Mouse (Mus musculus) stomach, embryonic 15.5 days (tissue): Measurements from ENCODE around the gene Spint1. TPM values are rescaled to one million over a fixed set of nuclear protein-coding genes. Genes with fewer than 3 reads are reported as not detected.

ENCODE experiments used
- ATAC-seq: fragments of 200-750 bp; cut with Nextera tagmentation; 2 replicates; pipeline ENCODE4 v1.8.0; 2017; ENCODE audit warnings: low read depth, moderate number of reproducible peaks, moderate TSS enrichment; ENCODE audit not compliant: insufficient read depth, low FRiP score
- H3K27ac ChIP-seq: fragments of 300-500 bp; sonication (generic); 2 replicates; pipeline ENCODE4 v1.5.1; 2015; ENCODE audit warnings: mild to moderate bottlenecking, inconsistent platforms
- H3K27me3 ChIP-seq: fragments of 300-500 bp; sonication (generic); replicated peaks from 2 replicates; pipeline ENCODE4 v1.6.1; 2015; ENCODE audit warnings: inconsistent platforms
- H3K36me3 ChIP-seq: fragments of 300-500 bp; sonication (generic); 2 replicates; pipeline ENCODE4 v1.6.1; 2015; ENCODE audit warnings: inconsistent platforms
- H3K4me1 ChIP-seq: fragments of 300-500 bp; sonication (generic); 2 replicates; pipeline ENCODE4 v1.6.1; 2015; ENCODE audit warnings: inconsistent platforms
- H3K4me2 ChIP-seq: fragments of 300-500 bp; sonication (generic); 2 replicates; pipeline ENCODE4 v1.6.1; 2015; ENCODE audit warnings: mild to moderate bottlenecking, inconsistent platforms
- H3K4me3 ChIP-seq: fragments of 300-500 bp; sonication (generic); replicated peaks from 2 replicates; pipeline ENCODE4 v1.5.1; 2015; ENCODE audit warnings: inconsistent platforms
- H3K9ac ChIP-seq: fragments of 300-500 bp; sonication (generic); 2 replicates; pipeline ENCODE4 v1.6.1; 2015; ENCODE audit warnings: inconsistent platforms
- H3K9me3 ChIP-seq: fragments of 300-500 bp; sonication (generic); 2 replicates; pipeline ENCODE4 v1.6.1; 2016; ENCODE audit warnings: inconsistent platforms
- WGBS: fragments of 180-500 bp; shearing (Covaris S2); methylation state at CpG from one replicate; pipeline ENCODE4 v1.1.7; 2015; 5-methylcytosine and 5-hydroxymethylcytosine counted together
- polyA plus RNA-seq: library from polyadenylated mRNA; unstranded; fragments of >200 nt; fragmentation: Nextera tagmentation; extraction: Ambion mirVana; gene quantifications from 2 replicates; pipeline ENCODE4 v1.2.1, GENCODE M21; 2015

Gene Spint1
- polyA plus RNA-seq, 1 experiment from 2014 or later, result 74.8 TPM

GRCm38 (mm10) chr2:119247904-119248303, 10.7 kb downstream of the Spint1 start:
- no peaks in the 10 kb centered on the region for H3K27me3 ChIP-seq
- H3K27ac ChIP-seq, result no peak overlapping the region
- 82% methylated on average over 9 of the region's 9 CpGs for WGBS
- no peak for ATAC-seq
- no peaks in the 10 kb centered on the region for H3K9me3 ChIP-seq
- H3K4me2 ChIP-seq, result no peak overlapping the region
- no peak overlapping the region for H3K4me3 ChIP-seq
- peaks cover 14% of the 10 kb centered on the region for H3K4me1 ChIP-seq
- no peak overlapping the region for H3K9ac ChIP-seq
- no peaks in the 10 kb centered on the region for H3K36me3 ChIP-seq

- H3K4me3 ChIP-seq, result no peak overlapping the region
- no peak overlapping the region for H3K4me2 ChIP-seq
- 49% methylated on average over 4 of the region's 4 CpGs for WGBS
- peak; percentile 70; the same call in 1 of the 2 replicates for ATAC-seq
- H3K9ac ChIP-seq, result no peak overlapping the region
- peaks cover 14% of the 10 kb centered on the region for H3K4me1 ChIP-seq
- no peaks in the 10 kb centered on the region for H3K9me3 ChIP-seq
- H3K36me3 ChIP-seq, result no peaks in the 10 kb centered on the region
- H3K27me3 ChIP-seq, result no peaks in the 10 kb centered on the region
- H3K27ac ChIP-seq, result peak overlapping the region; percentile 72
Observed at GRCm38 (mm10) chr2:119249592-119250061, 12.5 kb downstream of the Spint1 start.

GRCm38 (mm10) chr2:119250377-119250776, 13.2 kb downstream of the Spint1 start:
- peaks cover 14% of the 10 kb centered on the region for H3K4me1 ChIP-seq
- no peak overlapping the region for H3K4me3 ChIP-seq
- ATAC-seq, result peak; percentile 16; the same call in 1 of the 2 replicates
- no peaks in the 10 kb centered on the region for H3K9me3 ChIP-seq
- no peak overlapping the region for H3K4me2 ChIP-seq
- no peaks in the 10 kb centered on the region for H3K27me3 ChIP-seq
- WGBS, result 55% methylated on average over 5 of the region's 5 CpGs
- peak overlapping the region; percentile 36 for H3K27ac ChIP-seq
- no peaks in the 10 kb centered on the region for H3K36me3 ChIP-seq
- no peak overlapping the region for H3K9ac ChIP-seq

- Histone ChIP-seq H3K4me1 (peaks cover 14% of the 10 kb centered on the region), H3K4me3 (no peak overlapping the region), H3K9me3 (no peaks in the 10 kb centered on the region), H3K36me3 (no peaks in the 10 kb centered on the region), H3K9ac (no peak overlapping the region), H3K27me3 (no peaks in the 10 kb centered on the region), H3K27ac (peak overlapping the region; percentile 62), H3K4me2 (peak overlapping the region; percentile 32; the same call in 1 of the 2 replicates)
- ATAC-seq, result peak; percentile 57; the same call in 1 of the 2 replicates
- WGBS, result 13% methylated on average over 11 of the region's 11 CpGs
Observed at GRCm38 (mm10) chr2:119250826-119251478, 13.8 kb downstream of the Spint1 start.

GRCm38 (mm10) chr2:119254976-119255375, 17.8 kb downstream of the Spint1 start:
- Histone ChIP-seq H3K4me1 (peaks cover 4% of the 10 kb centered on the region; the same call in 1 of the 2 replicates), H3K36me3 (no peaks in the 10 kb centered on the region), H3K4me3 (no peak overlapping the region), H3K27me3 (no peaks in the 10 kb centered on the region), H3K27ac (no peak overlapping the region), H3K9me3 (no peaks in the 10 kb centered on the region), H3K9ac (no peak overlapping the region), H3K4me2 (no peak overlapping the region)
- WGBS, result 34% methylated on average over 7 of the region's 7 CpGs
- ATAC-seq, result no peak

- 44% methylated on average over 1 of the region's 1 CpGs for WGBS
- Histone ChIP-seq H3K4me3 (no peak overlapping the region), H3K27ac (no peak overlapping the region), H3K9ac (no peak overlapping the region), H3K4me1 (peaks cover 5% of the 10 kb centered on the region; the same call in 1 of the 2 replicates), H3K36me3 (no peaks in the 10 kb centered on the region), H3K9me3 (no peaks in the 10 kb centered on the region), H3K27me3 (no peaks in the 10 kb centered on the region), H3K4me2 (no peak overlapping the region)
- no peak for ATAC-seq
Observed at GRCm38 (mm10) chr2:119260518-119260917, 23.4 kb downstream of the Spint1 start.

GRCm38 (mm10) chr2:119261326-119261725, 24.2 kb downstream of the Spint1 start:
- H3K9ac ChIP-seq, result no peak overlapping the region
- H3K4me2 ChIP-seq, result no peak overlapping the region
- no peaks in the 10 kb centered on the region for H3K9me3 ChIP-seq
- no peak overlapping the region for H3K4me3 ChIP-seq
- peaks cover 5% of the 10 kb centered on the region; the same call in 1 of the 2 replicates for H3K4me1 ChIP-seq
- no peak for ATAC-seq
- no peak overlapping the region for H3K27ac ChIP-seq
- no peaks in the 10 kb centered on the region for H3K36me3 ChIP-seq
- no peaks in the 10 kb centered on the region for H3K27me3 ChIP-seq
- 41% methylated on average over 2 of the region's 2 CpGs for WGBS

- H3K4me2 ChIP-seq, result peak overlapping the region; percentile 19
- ATAC-seq, result peak; percentile 83
Observed at GRCm38 (mm10) chr2:119262978-119263377, 25.8 kb downstream of the Spint1 start.

GRCm38 (mm10) chr2:119263813-119264212, 26.7 kb downstream of the Spint1 start:
- Histone ChIP-seq H3K36me3 (no peaks in the 10 kb centered on the region), H3K4me1 (peaks cover 5% of the 10 kb centered on the region; the same call in 1 of the 2 replicates), H3K27me3 (no peaks in the 10 kb centered on the region), H3K27ac (peak overlapping the region; percentile 60; the same call in 1 of the 2 replicates), H3K4me2 (no peak overlapping the region), H3K4me3 (no peak overlapping the region), H3K9me3 (no peaks in the 10 kb centered on the region), H3K9ac (no peak overlapping the region)
- 52% methylated on average over 5 of the region's 5 CpGs for WGBS
- no peak for ATAC-seq

More at GRCm38 (mm10) chr2:119262978-119263377, 25.8 kb downstream of the Spint1 start:
- Histone ChIP-seq H3K27me3 (no peaks in the 10 kb centered on the region), H3K9ac (no peak overlapping the region), H3K36me3 (no peaks in the 10 kb centered on the region), H3K9me3 (no peaks in the 10 kb centered on the region), H3K4me1 (peaks cover 5% of the 10 kb centered on the region; the same call in 1 of the 2 replicates), H3K27ac (peak overlapping the region; percentile 60; the same call in 1 of the 2 replicates), H3K4me3 (no peak overlapping the region)
- 17% methylated on average over 8 of the region's 8 CpGs for WGBS

- H3K9me3 ChIP-seq, result no peaks in the 10 kb centered on the region
- H3K9ac ChIP-seq, result peak overlapping the region; percentile 58; the same call in 1 of the 2 replicates
- H3K27ac ChIP-seq, result peak overlapping the region; percentile 32; the same call in 1 of the 2 replicates
- no peaks in the 10 kb centered on the region for H3K4me1 ChIP-seq
- ATAC-seq, result no peak
- WGBS, result 51% methylated on average over 9 of the region's 9 CpGs
- peak overlapping the region; percentile 99 for H3K4me2 ChIP-seq
- H3K36me3 ChIP-seq, result no peaks in the 10 kb centered on the region
- no peaks in the 10 kb centered on the region for H3K27me3 ChIP-seq
- peak overlapping the region; percentile 60 for H3K4me3 ChIP-seq
Observed at GRCm38 (mm10) chr2:119270286-119270642, 33.1 kb downstream of the Spint1 start.

- WGBS, result under 1% methylated on average over 47 of the region's 49 CpGs
- H3K27ac ChIP-seq, result peak within 1 kb of the TSS; percentile 32; the same call in 1 of the 2 replicates
- no peaks in the 10 kb centered on the region for H3K36me3 ChIP-seq
Observed at GRCm38 (mm10) chr2:119270643-119271331, 33.6 kb downstream of the Spint1 start, which contains the start of gene Rhov. Gene Rhov, minus strand, starts transcription at chr2:119271272.

GRCm38 (mm10) chr2:119274126-119274525, 37.0 kb downstream of the Spint1 start:
- ATAC-seq, result no peak
- no peak overlapping the region for H3K9ac ChIP-seq
- H3K9me3 ChIP-seq, result no peaks in the 10 kb centered on the region
- H3K27me3 ChIP-seq, result no peaks in the 10 kb centered on the region
- H3K27ac ChIP-seq, result no peak overlapping the region
- H3K4me2 ChIP-seq, result no peak overlapping the region
- H3K4me1 ChIP-seq, result no peaks in the 10 kb centered on the region
- 74% methylated on average over 1 of the region's 1 CpGs for WGBS
- no peaks in the 10 kb centered on the region for H3K36me3 ChIP-seq
- no peak overlapping the region for H3K4me3 ChIP-seq

More at GRCm38 (mm10) chr2:119270643-119271331, 33.6 kb downstream of the Spint1 start, which contains the start of gene Rhov:
- Histone ChIP-seq H3K9me3 (no peaks in the 10 kb centered on the region), H3K4me2 (peak within 1 kb of the TSS; percentile 99), H3K9ac (peak within 1 kb of the TSS; percentile 58; the same call in 1 of the 2 replicates), H3K4me3 (peak within 1 kb of the TSS; percentile 60), H3K27me3 (no peaks in the 10 kb centered on the region), H3K4me1 (no peaks in the 10 kb centered on the region)
- ATAC-seq, result peak; percentile 63; the same call in 1 of the 2 replicates
